Mouse (Mus musculus) embryo, embryonic 10.5 days (tissue): Measurements from ENCODE around the gene Cars2.
A peak's percentile ranks its signal among the peaks of the same experiment; 100 is the strongest.
"Not testable (repeated sequence)": the region's sequence is repeated elsewhere in the genome, so short reads cannot be mapped to it uniquely, and the experiment has no call there.

ENCODE experiments used
- DNase-seq: peaks from one replicate; pipeline ENCODE4 v3.0.0-alpha.2; 2015; ENCODE audit warnings: low spot score

Gene Cars2

DNA sequence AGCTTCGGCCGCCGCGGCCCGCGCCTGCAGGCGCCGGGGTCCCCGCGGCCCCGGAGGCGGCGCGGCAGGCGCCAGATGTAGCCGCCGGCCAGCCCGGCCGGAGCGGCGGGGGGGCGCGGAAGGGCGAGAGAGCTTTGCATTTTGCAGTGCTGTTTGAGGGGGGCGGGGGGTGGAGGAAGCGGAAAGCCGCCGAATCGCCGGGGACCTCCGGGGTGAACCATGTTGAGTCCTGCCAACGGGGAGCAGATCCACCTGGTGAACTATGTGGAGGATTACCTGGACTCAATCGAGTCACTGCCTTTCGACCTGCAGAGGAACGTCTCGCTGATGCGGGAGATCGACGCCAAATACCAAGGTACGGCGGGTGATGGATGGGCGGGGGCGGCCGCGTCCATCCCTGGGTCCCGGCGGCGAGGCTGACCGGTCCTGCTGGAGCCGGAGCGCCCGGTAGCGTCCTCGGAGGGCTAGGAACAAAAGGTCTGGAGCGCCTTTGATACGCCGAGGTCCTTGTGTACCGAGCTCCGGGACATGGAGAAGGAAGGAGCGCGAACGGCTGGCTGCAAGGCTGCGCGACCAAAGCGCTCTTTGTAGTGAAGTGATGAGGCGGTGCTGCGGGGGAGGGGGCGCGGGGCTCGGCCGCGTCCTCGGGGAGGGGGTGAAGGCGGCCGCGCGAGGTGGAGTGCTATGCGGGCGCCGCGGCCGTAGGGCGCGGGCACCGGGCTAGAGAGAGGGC is 6.3 kb upstream of the Cars2 start:
- peak; percentile 50 for DNase-seq

DNA sequence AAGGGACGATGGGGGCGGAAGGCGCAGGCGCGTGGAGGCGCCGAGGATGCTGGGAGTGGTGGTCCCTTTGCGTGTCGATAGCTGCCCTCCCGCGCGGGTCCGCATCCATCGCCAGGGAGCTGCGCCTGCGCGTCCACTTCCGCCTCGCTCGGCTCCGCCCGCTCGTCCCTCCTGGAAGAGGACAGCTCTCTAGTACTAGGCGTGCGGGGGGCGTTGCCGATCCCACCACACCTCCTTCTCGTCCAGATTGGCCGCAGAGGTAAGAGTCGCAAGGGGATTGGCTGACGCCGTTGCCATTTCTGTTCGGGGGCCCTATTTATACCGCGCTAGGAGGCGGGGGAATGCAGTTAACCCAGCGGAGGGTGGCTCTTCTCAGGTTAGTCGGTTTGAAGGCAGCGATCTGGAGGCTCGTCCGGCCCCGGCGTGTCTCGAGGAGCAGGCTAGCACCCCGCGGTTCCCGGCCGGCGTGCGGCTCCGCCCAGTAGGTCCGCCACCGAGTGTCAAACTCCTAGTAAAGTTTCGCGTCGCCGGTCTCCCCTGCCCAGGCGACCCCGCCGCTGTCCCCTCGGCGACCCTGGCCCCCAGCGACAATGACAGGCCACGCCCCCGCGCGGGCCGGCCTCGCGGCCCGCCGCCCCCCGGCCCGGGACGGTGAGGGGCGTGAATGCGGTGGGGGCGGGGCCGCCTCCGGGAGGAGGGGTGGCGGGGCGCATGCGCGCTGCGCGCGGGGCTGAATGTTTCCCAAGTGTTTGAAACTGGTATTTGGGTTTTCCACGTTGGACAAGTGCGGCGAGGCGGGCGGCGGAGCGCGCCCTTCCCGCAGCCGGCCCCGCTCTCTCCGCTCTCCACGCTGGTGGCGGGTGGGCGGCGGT is 5.4 kb upstream of the Cars2 start:
- DNase-seq: peak; percentile 99

DNA sequence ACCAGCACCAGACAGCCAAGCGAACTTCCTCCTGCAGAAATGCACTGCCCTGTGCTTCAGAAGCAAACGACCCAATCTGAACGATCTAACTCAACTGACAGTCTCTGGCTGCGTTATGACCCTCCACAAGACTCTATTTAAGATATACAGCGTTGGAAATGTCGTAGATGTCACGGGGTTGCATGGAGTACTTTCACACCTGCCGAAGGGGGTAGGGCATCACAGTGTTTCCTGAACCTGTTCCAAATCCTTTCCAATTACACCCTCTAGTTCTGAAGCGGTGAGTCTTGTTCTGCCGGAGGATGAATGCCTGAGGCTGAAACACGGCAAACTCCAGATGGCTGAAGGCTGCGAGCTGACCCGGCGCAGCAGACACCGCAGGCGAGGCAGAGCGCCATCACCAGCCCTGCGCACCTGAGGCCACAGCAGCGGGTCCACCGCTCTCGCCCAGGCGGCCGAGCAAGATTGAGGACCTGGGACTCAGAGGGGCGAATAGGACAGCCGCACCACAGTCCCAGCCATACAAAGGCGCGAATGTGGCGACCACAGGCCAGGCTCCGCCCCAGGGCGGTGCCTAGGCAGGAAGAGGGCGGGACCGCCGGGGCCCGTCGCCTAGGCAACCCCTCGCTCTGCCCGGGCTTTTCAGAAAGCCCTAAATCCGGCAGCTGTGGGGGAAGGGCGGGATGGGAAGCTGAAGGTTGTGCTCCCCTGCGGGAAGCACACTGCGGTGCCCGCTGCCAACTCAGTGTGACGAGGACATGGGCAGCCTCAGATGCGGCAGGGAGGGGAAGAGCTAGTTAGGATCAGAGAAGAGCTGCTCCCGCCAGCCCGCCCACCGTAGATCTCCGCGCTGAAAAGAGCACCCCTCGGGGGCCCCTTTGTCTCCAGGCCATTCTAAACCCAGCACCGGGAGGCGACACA is 4.5 kb upstream of the Cars2 start, which contains the start of gene Ing1:
TSS of gene Ing1 (plus strand) at position 773 of the 921 bp plus-strand sequence.
- DNase-seq: peak; percentile 98

- no peak for DNase-seq
These were observed 1.8 kb upstream of the Cars2 start for GRCm38 (mm10) chr8:11552390-11552789.

DNA sequence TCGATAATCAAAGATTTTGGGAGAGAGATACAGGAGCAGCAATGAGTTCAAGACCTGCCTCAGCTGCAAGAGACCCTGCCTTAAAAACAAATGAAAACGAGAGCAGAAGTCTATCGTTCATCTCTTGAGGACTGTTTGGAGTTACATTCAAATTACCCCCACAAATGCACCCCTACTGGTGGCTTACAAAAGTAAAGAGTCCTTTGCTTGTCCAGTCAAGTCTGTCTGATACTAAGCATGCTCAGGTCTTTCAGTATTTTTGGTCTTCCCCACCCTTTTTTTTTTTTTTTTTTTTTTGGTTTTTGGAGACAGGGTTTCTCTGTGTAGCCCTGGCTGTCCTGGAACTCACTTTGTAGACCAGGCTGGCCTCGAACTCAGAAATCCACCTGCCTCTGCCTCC is 914 bp upstream of the Cars2 start:
- not testable (repeated sequence) for DNase-seq

GRCm38 (mm10) chr8:11549706-11550105 is 877 bp downstream of the Cars2 start:
- peak; percentile 83 for DNase-seq

- DNase-seq: peak; percentile 29
These were observed 3.5 kb downstream of the Cars2 start for GRCm38 (mm10) chr8:11547063-11547462.

DNA sequence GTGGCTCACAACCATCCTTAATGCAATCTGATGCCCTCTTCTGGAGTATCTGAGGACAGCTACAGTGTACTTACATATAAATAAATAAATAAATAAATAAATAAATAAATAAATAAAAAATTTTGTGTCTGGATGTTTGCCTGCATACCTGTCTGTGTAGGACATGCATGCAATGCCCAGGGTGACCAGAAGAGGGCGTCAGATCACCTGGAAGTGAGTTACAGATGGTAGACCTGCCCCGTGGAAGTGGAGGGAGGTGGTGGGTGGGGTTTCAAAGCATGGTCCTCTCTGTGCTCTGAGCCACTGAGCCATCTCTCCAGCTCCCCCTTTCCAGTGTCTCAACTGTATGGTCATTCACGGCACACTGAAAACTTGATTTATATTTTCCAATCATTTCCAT is 6.2 kb downstream of the Cars2 start:
- peak; percentile 33 for DNase-seq

- DNase-seq: no peak
These were observed 7.7 kb downstream of the Cars2 start for GRCm38 (mm10) chr8:11542866-11543265.

- DNase-seq: no peak
These were observed 8.6 kb downstream of the Cars2 start for GRCm38 (mm10) chr8:11542031-11542430.

- DNase-seq: no peak
These were observed 10.4 kb downstream of the Cars2 start for GRCm38 (mm10) chr8:11540182-11540581.

- DNase-seq: no peak
These were observed 11.5 kb downstream of the Cars2 start for GRCm38 (mm10) chr8:11539049-11539448.

- no peak for DNase-seq
These were observed 16.1 kb downstream of the Cars2 start for GRCm38 (mm10) chr8:11534494-11534893.

- no peak for DNase-seq
These were observed 19.7 kb downstream of the Cars2 start for GRCm38 (mm10) chr8:11530849-11531248.

DNA sequence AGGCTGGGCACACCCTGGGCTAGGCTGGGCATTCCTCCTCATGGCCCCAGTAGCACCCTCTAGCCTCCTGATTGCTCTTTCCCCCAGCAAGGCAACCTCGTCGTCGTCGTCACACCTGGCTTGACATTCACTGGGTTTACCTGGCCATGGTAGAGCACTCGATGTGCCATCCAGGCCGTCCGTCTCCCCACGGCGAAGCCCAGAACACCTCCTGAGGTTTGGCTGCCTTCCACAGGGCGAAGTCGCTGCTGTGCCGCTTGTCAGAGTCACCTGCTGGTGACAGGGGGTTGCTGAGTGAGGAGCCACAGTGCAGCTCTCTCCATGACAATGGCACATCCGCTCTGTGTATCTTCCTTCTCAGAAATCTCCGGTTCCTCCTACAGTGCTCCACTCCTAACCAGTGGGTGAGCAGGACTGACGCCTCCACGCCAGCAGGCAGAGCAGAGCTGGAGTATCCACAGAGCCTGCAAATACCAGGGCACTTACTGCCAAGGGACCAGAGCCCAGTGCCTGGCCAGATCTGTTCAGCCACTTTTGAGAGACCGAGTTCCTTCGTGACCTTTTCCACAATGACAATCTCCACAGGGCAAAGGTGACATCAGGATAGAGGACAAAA is 20.3 kb downstream of the Cars2 start:
- DNase-seq: no peak

DNA sequence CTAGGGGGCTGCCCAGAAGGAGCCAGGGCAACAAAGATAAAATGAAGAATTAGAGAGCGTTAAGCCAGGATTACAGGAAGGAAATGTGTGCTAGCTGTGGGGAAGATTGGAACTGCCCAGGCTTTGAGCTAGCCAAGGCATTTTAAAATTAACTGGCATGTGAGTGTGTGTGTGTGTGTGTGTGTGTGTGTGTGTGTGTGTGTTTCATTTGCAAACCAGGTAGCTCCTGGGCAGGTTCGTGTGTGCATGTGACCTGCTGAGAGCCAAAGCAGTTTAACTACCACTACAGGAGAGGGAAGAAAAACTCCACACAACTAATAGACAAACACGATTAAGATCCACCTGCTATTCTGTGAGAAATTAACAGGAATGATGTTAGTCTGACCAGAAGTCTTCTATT is 27.3 kb downstream of the Cars2 start:
- DNase-seq: no peak

DNA sequence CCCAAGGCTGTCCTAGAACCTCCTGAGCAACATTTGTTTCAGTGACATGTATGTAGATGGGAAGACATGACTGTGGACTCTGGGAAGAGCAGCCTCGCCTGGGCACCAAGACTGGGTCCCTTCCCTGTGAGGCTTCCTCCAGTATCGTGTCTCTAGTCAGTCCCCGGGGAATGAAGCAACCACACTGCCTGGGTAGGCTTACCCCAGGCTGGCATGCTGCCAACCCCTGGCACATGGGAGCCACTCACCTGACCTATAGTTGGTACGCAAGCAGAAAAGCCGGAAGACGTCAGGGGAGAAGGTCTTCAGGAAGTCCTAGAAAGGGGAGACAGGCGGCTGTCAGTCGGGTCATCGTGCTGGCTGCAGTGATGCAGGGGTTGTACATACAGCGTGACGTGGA is 31.9 kb downstream of the Cars2 start:
- no peak for DNase-seq

DNA sequence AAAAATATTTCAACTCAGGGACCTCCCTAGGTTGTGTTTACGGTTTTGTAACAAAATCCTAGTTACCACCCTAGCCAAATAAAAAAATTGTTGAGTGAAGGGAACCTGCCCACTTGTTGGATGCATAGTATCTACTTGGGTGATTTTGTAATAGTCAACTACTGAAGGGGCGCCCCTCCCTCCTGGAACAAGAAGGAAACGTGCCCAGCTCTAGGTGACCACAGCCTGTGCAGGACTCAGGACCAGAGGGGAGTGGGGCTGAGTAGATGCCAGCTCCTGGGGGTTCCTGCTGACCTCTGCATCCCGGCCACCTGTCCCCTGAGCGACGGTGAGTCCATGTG is 32.6 kb downstream of the Cars2 start:
- no peak for DNase-seq

GRCm38 (mm10) chr8:11517366-11518055 is 33.1 kb downstream of the Cars2 start:
- DNase-seq: no peak

DNA sequence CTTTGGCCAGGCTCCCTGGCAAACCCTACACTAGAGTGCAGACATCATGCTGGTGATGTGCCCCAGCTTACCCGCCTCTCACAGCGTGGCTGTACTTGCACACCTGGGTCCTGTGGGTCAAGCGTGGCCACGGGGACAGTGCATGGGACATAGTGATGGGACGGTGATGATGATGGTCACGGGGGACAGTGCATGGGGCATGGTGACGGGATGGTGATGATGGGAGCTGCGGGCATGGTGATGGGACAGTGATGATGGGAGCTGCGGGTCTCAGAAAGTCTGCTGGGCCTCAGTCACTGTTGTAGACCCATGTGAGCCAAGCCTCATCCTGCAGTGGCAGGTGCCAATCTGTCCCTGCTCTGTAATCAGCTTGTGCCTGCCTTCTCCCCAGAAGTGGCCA is 34.3 kb downstream of the Cars2 start:
- no peak for DNase-seq

DNA sequence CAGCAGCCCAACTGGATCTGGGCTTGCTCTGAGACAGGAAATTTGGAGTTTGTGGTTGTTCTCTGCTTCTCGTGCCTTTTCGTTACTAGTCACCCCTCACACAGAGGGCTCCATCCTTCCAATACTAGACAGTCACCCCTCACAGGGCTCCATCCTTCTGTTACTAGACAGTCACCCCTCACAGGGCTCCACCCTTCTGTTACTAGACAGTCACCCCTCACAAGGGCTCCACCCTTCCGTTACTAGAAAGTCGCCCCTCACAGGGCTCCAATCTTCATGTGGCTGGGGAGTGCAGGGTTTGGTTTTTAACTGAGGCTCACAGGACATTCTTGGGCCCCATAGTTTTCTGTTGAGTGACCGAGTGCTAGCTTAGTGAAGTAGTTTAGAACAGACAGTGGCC is 37.3 kb downstream of the Cars2 start:
- DNase-seq: no peak
